Mouse (Mus musculus): ENCODE measurements at regions not wholly inside any gene's neighbourhood (a gene's known extent, or its start where the extent isn't known, plus 50 kb on each side); places are given as distances from the start of the nearest gene placed in this dataset.

GRCm38 (mm10) chr2:147814231-147814630 lies 232.5 kb downstream of the Foxa2 start:
- no peak for TF ChIP-seq CTCF (IDR thresholded peaks at IDR 0.05; ENCODE audit: extremely low read depth, insufficient read length, insufficient replicate concordance, low read depth, low read length)
- no peak for TF ChIP-seq POLR2A (IDR thresholded peaks at IDR 0.05; ENCODE audit: low read depth, low read length)
- Histone ChIP-seq H3K36me3 (ENCODE audit: control insufficient read depth, insufficient read depth, low read length) (no peaks in the 10 kb centered on the region), H3K27ac (ENCODE audit: insufficient read depth, low read depth, low read length) (no peak overlapping the region), H3K4me3 (ENCODE audit: low read depth, low read length) (no peak overlapping the region), H3K4me1 (ENCODE audit: control insufficient read depth, insufficient read depth, insufficient read length, low read length) (no peaks in the 10 kb centered on the region), H3K27me3 (ENCODE audit: control insufficient read depth, insufficient read depth, low read length) (no peaks in the 10 kb centered on the region)
- WGBS: 62% methylated on average over 3 of the region's 3 CpGs

- no peak for TF ChIP-seq POLR2A (IDR thresholded peaks at IDR 0.05; ENCODE audit: low read depth, low read length)
- TF ChIP-seq CTCF (IDR thresholded peaks at IDR 0.05; ENCODE audit: extremely low read depth, insufficient read length, insufficient replicate concordance, low read depth, low read length): no peak
These were observed 233.3 kb downstream of the Foxa2 start for GRCm38 (mm10) chr2:147813516-147813915.

GRCm38 (mm10) chr2:147808036-147808675 lies 238.6 kb downstream of the Foxa2 start:
- H3K4me1 ChIP-seq (ENCODE audit: control insufficient read depth, insufficient read depth, insufficient read length, low read length): no peaks in the 10 kb centered on the region
- 29% methylated on average over 5 of the region's 5 CpGs for WGBS
- TF ChIP-seq CTCF (IDR thresholded peaks at IDR 0.05; ENCODE audit: extremely low read depth, insufficient read length, insufficient replicate concordance, low read depth, low read length) (no peak), POLR2A (IDR thresholded peaks at IDR 0.05; ENCODE audit: low read depth, low read length) (no peak)
- no peaks in the 10 kb centered on the region for H3K27me3 ChIP-seq (ENCODE audit: control insufficient read depth, insufficient read depth, low read length)
- H3K27ac ChIP-seq (ENCODE audit: insufficient read depth, low read depth, low read length): no peak overlapping the region
- H3K4me3 ChIP-seq (ENCODE audit: low read depth, low read length): no peak overlapping the region
- H3K36me3 ChIP-seq (ENCODE audit: control insufficient read depth, insufficient read depth, low read length): no peaks in the 10 kb centered on the region

More at GRCm38 (mm10) chr2:147813516-147813915, 233.3 kb downstream of the Foxa2 start:
- H3K4me3 ChIP-seq (ENCODE audit: low read depth, low read length): no peak overlapping the region
- no peak overlapping the region for H3K27ac ChIP-seq (ENCODE audit: insufficient read depth, low read depth, low read length)
- WGBS: 58% methylated on average over 2 of the region's 2 CpGs
- no peaks in the 10 kb centered on the region for H3K27me3 ChIP-seq (ENCODE audit: control insufficient read depth, insufficient read depth, low read length)
- no peaks in the 10 kb centered on the region for H3K36me3 ChIP-seq (ENCODE audit: control insufficient read depth, insufficient read depth, low read length)
- no peaks in the 10 kb centered on the region for H3K4me1 ChIP-seq (ENCODE audit: control insufficient read depth, insufficient read depth, insufficient read length, low read length)

- no peak overlapping the region for H3K27ac ChIP-seq (ENCODE audit: insufficient read depth, low read depth, low read length)
- 25% methylated on average over 4 of the region's 4 CpGs for WGBS
- H3K27me3 ChIP-seq (ENCODE audit: control insufficient read depth, insufficient read depth, low read length): no peaks in the 10 kb centered on the region
- no peak for TF ChIP-seq POLR2A (IDR thresholded peaks at IDR 0.05; ENCODE audit: low read depth, low read length)
- TF ChIP-seq CTCF (IDR thresholded peaks at IDR 0.05; ENCODE audit: extremely low read depth, insufficient read length, insufficient replicate concordance, low read depth, low read length): no peak
- H3K4me3 ChIP-seq (ENCODE audit: low read depth, low read length): no peak overlapping the region
- H3K4me1 ChIP-seq (ENCODE audit: control insufficient read depth, insufficient read depth, insufficient read length, low read length): no peaks in the 10 kb centered on the region
- H3K36me3 ChIP-seq (ENCODE audit: control insufficient read depth, insufficient read depth, low read length): no peaks in the 10 kb centered on the region
These were observed 243.7 kb downstream of the Foxa2 start for GRCm38 (mm10) chr2:147803102-147803501.

GRCm38 (mm10) chr2:147791434-147791833 lies 255.3 kb downstream of the Foxa2 start:
- WGBS: 75% methylated on average over 8 of the region's 8 CpGs
- Histone ChIP-seq H3K36me3 (ENCODE audit: control insufficient read depth, insufficient read depth, low read length) (no peaks in the 10 kb centered on the region), H3K4me3 (ENCODE audit: low read depth, low read length) (no peak overlapping the region), H3K4me1 (ENCODE audit: control insufficient read depth, insufficient read depth, insufficient read length, low read length) (no peaks in the 10 kb centered on the region), H3K27me3 (ENCODE audit: control insufficient read depth, insufficient read depth, low read length) (no peaks in the 10 kb centered on the region), H3K27ac (ENCODE audit: insufficient read depth, low read depth, low read length) (no peak overlapping the region)
- TF ChIP-seq CTCF (IDR thresholded peaks at IDR 0.05; ENCODE audit: extremely low read depth, insufficient read length, insufficient replicate concordance, low read depth, low read length) (no peak), POLR2A (IDR thresholded peaks at IDR 0.05; ENCODE audit: low read depth, low read length) (no peak)

GRCm38 (mm10) chr2:147789877-147790276 lies 256.9 kb downstream of the Foxa2 start:
- no peaks in the 10 kb centered on the region for H3K4me1 ChIP-seq (ENCODE audit: control insufficient read depth, insufficient read depth, insufficient read length, low read length)
- H3K27me3 ChIP-seq (ENCODE audit: control insufficient read depth, insufficient read depth, low read length): no peaks in the 10 kb centered on the region
- no peak for TF ChIP-seq CTCF (IDR thresholded peaks at IDR 0.05; ENCODE audit: extremely low read depth, insufficient read length, insufficient replicate concordance, low read depth, low read length)
- no peak for TF ChIP-seq POLR2A (IDR thresholded peaks at IDR 0.05; ENCODE audit: low read depth, low read length)
- no peaks in the 10 kb centered on the region for H3K36me3 ChIP-seq (ENCODE audit: control insufficient read depth, insufficient read depth, low read length)
- WGBS: 71% methylated on average over 1 of the region's 1 CpGs
- H3K27ac ChIP-seq (ENCODE audit: insufficient read depth, low read depth, low read length): no peak overlapping the region
- H3K4me3 ChIP-seq (ENCODE audit: low read depth, low read length): no peak overlapping the region

GRCm38 (mm10) chr2:147789268-147789667 lies 257.5 kb downstream of the Foxa2 start:
- TF ChIP-seq CTCF (IDR thresholded peaks at IDR 0.05; ENCODE audit: extremely low read depth, insufficient read length, insufficient replicate concordance, low read depth, low read length) (peak; percentile 45; the same call in 1 of the 2 replicates), POLR2A (IDR thresholded peaks at IDR 0.05; ENCODE audit: low read depth, low read length) (no peak)
- 4% methylated on average over 3 of the region's 3 CpGs for WGBS
- H3K27ac ChIP-seq (ENCODE audit: insufficient read depth, low read depth, low read length): no peak overlapping the region
- no peak overlapping the region for H3K4me3 ChIP-seq (ENCODE audit: low read depth, low read length)
- no peaks in the 10 kb centered on the region for H3K4me1 ChIP-seq (ENCODE audit: control insufficient read depth, insufficient read depth, insufficient read length, low read length)
- H3K36me3 ChIP-seq (ENCODE audit: control insufficient read depth, insufficient read depth, low read length): no peaks in the 10 kb centered on the region
- no peaks in the 10 kb centered on the region for H3K27me3 ChIP-seq (ENCODE audit: control insufficient read depth, insufficient read depth, low read length)
